Mouse (Mus musculus) hindbrain, embryonic 16.5 days (tissue): ENCODE results near the gene Yy1. TPM values are rescaled to one million over a fixed set of nuclear protein-coding genes. Genes with fewer than 3 reads are reported as not detected.

Experiments
- ATAC-seq: fragments of 200-750 bp; cut with Nextera tagmentation; 2 replicates; pipeline ENCODE4 v1.8.0; 2017; ENCODE audit warnings: moderate TSS enrichment, moderate library complexity
- H3K27ac ChIP-seq: fragments of 300-500 bp; sonication (generic); 2 replicates; pipeline ENCODE4 v1.5.1; 2014; ENCODE audit warnings: low read depth, mild to moderate bottlenecking, control low read depth, low read length, moderate library complexity
- H3K27me3 ChIP-seq: fragments of 300-500 bp; sonication (generic); replicated peaks from 2 replicates; pipeline ENCODE4 v1.6.1; 2014; ENCODE audit warnings: low read length; ENCODE audit not compliant: control insufficient read depth, insufficient read depth
- H3K36me3 ChIP-seq: fragments of 300-500 bp; sonication (generic); 2 replicates; pipeline ENCODE4 v1.6.1; 2014; ENCODE audit warnings: mild to moderate bottlenecking, low read length, moderate library complexity, mixed read lengths; ENCODE audit not compliant: control insufficient read depth, insufficient read depth
- H3K4me1 ChIP-seq: fragments of 300-500 bp; sonication (generic); 2 replicates; pipeline ENCODE4 v1.6.1; 2014; ENCODE audit warnings: low read depth, low read length; ENCODE audit not compliant: control insufficient read depth, insufficient read depth
- H3K4me2 ChIP-seq: fragments of 300-500 bp; sonication (generic); 2 replicates; pipeline ENCODE4 v1.6.1; 2014; ENCODE audit warnings: mild to moderate bottlenecking, low read length, control low read depth, moderate library complexity
- H3K4me3 ChIP-seq: fragments of 300-500 bp; sonication (generic); 2 replicates; pipeline ENCODE4 v1.5.1; 2014; ENCODE audit warnings: mild to moderate bottlenecking, low read length, control low read depth, moderate library complexity
- H3K9ac ChIP-seq: fragments of 300-500 bp; sonication (generic); 2 replicates; pipeline ENCODE4 v1.6.1; 2014; ENCODE audit warnings: low read depth, mild to moderate bottlenecking, control low read depth, low read length, moderate library complexity
- H3K9me3 ChIP-seq: fragments of 300-500 bp; sonication (generic); 2 replicates; pipeline ENCODE4 v1.6.1; 2014; ENCODE audit warnings: mild to moderate bottlenecking, low read length, moderate library complexity; ENCODE audit not compliant: control insufficient read depth
- WGBS: fragments of 180-500 bp; shearing (Covaris S2); extraction: QIAGEN DNeasy Blood & Tissue Kit; methylation state at CpG from one replicate; pipeline ENCODE4 v1.1.7; 2014; 5-methylcytosine and 5-hydroxymethylcytosine counted together
- polyA plus RNA-seq: library from polyadenylated mRNA; unstranded; fragments of >200 nt; fragmentation: Nextera tagmentation; extraction: Ambion mirVana; gene quantifications from 2 replicates; pipeline ENCODE4 v1.2.1, GENCODE M21; 2015

The Yy1 gene
- polyA plus RNA-seq, 1 experiment from 2014 or later: 9.7 TPM

GRCm38 (mm10) chr12:108765751-108766221 is 27.0 kb upstream of the Yy1 start:
- no peaks in the 10 kb centered on the region for H3K9me3 ChIP-seq
- 38% methylated on average over 14 of the region's 14 CpGs for WGBS

GRCm38 (mm10) chr12:108766316-108766715 is 26.5 kb upstream of the Yy1 start:
- no peaks in the 10 kb centered on the region for H3K9me3 ChIP-seq
- no peaks in the 10 kb centered on the region for H3K36me3 ChIP-seq
- whole genome bisulfite sequencing: 63% methylated on average over 10 of the region's 10 CpGs
- no peak overlapping the region; the same call in 1 of the 2 replicates for H3K4me3 ChIP-seq
- H3K4me2 ChIP-seq: peak overlapping the region; percentile 42
- H3K27me3 ChIP-seq: no peaks in the 10 kb centered on the region
- peak overlapping the region; percentile 57 for H3K9ac ChIP-seq
- H3K27ac ChIP-seq: peak overlapping the region; percentile 68
- H3K4me1 ChIP-seq: peaks cover 13% of the 10 kb centered on the region
- ATAC-seq: peak; percentile 18; the same call in 1 of the 2 replicates

More at GRCm38 (mm10) chr12:108765751-108766221, 27.0 kb upstream of the Yy1 start:
- Histone ChIP-seq H3K9ac (peak overlapping the region; percentile 57), H3K27me3 (no peaks in the 10 kb centered on the region), H3K4me1 (peaks cover 13% of the 10 kb centered on the region), H3K36me3 (no peaks in the 10 kb centered on the region), H3K27ac (peak overlapping the region; percentile 68), H3K4me2 (peak overlapping the region; percentile 42), H3K4me3 (peak overlapping the region; percentile 17)
- peak; percentile 67 for ATAC-seq

- ATAC-seq: 0 out of 2 replicates have a peak, but pooled peaks have one; percentile 31
- no peaks in the 10 kb centered on the region for H3K27me3 ChIP-seq
- H3K4me3 ChIP-seq: no peak overlapping the region
- peaks cover 13% of the 10 kb centered on the region for H3K4me1 ChIP-seq
- H3K9ac ChIP-seq: no peak overlapping the region
- WGBS: 58% methylated on average over 7 of the region's 7 CpGs
- no peaks in the 10 kb centered on the region for H3K36me3 ChIP-seq
- H3K4me2 ChIP-seq: peak overlapping the region; percentile 35
- H3K27ac ChIP-seq: peak overlapping the region; percentile 34; the same call in 1 of the 2 replicates
- H3K9me3 ChIP-seq: no peaks in the 10 kb centered on the region
These were observed 25.9 kb upstream of the Yy1 start for GRCm38 (mm10) chr12:108766866-108767265.

- H3K36me3 ChIP-seq: no peaks in the 10 kb centered on the region
- ATAC-seq: no peak
- no peak overlapping the region for H3K9ac ChIP-seq
- 87% methylated on average over 11 of the region's 11 CpGs for WGBS
- no peaks in the 10 kb centered on the region for H3K9me3 ChIP-seq
- no peak overlapping the region for H3K27ac ChIP-seq
- no peaks in the 10 kb centered on the region for H3K27me3 ChIP-seq
- no peak overlapping the region for H3K4me2 ChIP-seq
- H3K4me3 ChIP-seq: no peak overlapping the region
- H3K4me1 ChIP-seq: peaks cover 13% of the 10 kb centered on the region
These were observed 24.4 kb upstream of the Yy1 start for GRCm38 (mm10) chr12:108768196-108768854.

GRCm38 (mm10) chr12:108780108-108780877 is 12.5 kb upstream of the Yy1 start:
- Histone ChIP-seq H3K27ac (no peak overlapping the region), H3K27me3 (no peaks in the 10 kb centered on the region), H3K4me1 (no peaks in the 10 kb centered on the region), H3K36me3 (peaks cover 14% of the 10 kb centered on the region), H3K4me3 (no peak overlapping the region), H3K9me3 (peaks cover 7% of the 10 kb centered on the region), H3K9ac (no peak overlapping the region), H3K4me2 (no peak overlapping the region)
- 96% methylated on average over 7 of the region's 7 CpGs for whole genome bisulfite sequencing
- no peak for ATAC-seq

GRCm38 (mm10) chr12:108785161-108785560 is 7.6 kb upstream of the Yy1 start:
- Histone ChIP-seq H3K4me2 (no peak overlapping the region), H3K27me3 (no peaks in the 10 kb centered on the region), H3K9me3 (no peaks in the 10 kb centered on the region; the same call in 1 of the 2 replicates), H3K4me3 (no peak overlapping the region), H3K36me3 (0 out of 2 replicates have a peak, but pooled peaks cover 2% of the 10 kb centered on the region), H3K4me1 (no peaks in the 10 kb centered on the region), H3K27ac (no peak overlapping the region), H3K9ac (no peak overlapping the region)
- no peak for ATAC-seq
- WGBS: 95% methylated on average over 4 of the region's 4 CpGs

- no peak overlapping the region for H3K9ac ChIP-seq
- ATAC-seq: no peak
- H3K9me3 ChIP-seq: no peaks in the 10 kb centered on the region; the same call in 1 of the 2 replicates
- peaks cover 10% of the 10 kb centered on the region for H3K4me1 ChIP-seq
- no peak overlapping the region for H3K27ac ChIP-seq
- no peak overlapping the region for H3K4me3 ChIP-seq
- H3K36me3 ChIP-seq: no peaks in the 10 kb centered on the region
- H3K27me3 ChIP-seq: no peaks in the 10 kb centered on the region
- no peak overlapping the region for H3K4me2 ChIP-seq
- WGBS: 91% methylated on average over 2 of the region's 2 CpGs
These were observed 5.4 kb upstream of the Yy1 start for GRCm38 (mm10) chr12:108787329-108787728.

- no peaks in the 10 kb centered on the region for H3K27me3 ChIP-seq
These were observed 624 bp upstream of the Yy1 start for GRCm38 (mm10) chr12:108792152-108792545.

GRCm38 (mm10) chr12:108793453-108793941 is 724 bp downstream of the Yy1 start:
- Histone ChIP-seq H3K4me1 (peaks cover 32% of the 10 kb centered on the region), H3K9ac (peak overlapping the region; percentile 98), H3K9me3 (no peaks in the 10 kb centered on the region), H3K4me3 (peak overlapping the region; percentile 62), H3K27ac (peak overlapping the region; percentile 99), H3K4me2 (peak overlapping the region; percentile 41), H3K36me3 (no peaks in the 10 kb centered on the region), H3K27me3 (no peaks in the 10 kb centered on the region)
- under 1% methylated on average over 40 of the region's 71 CpGs for WGBS
- peak; percentile 1; the same call in 1 of the 2 replicates for ATAC-seq

More at GRCm38 (mm10) chr12:108792152-108792545, 624 bp upstream of the Yy1 start:
- peak overlapping the region; percentile 60 for H3K4me2 ChIP-seq
- H3K9ac ChIP-seq: peak overlapping the region; percentile 86
- H3K36me3 ChIP-seq: no peaks in the 10 kb centered on the region
- H3K27ac ChIP-seq: peak overlapping the region; percentile 99
- no peaks in the 10 kb centered on the region for H3K9me3 ChIP-seq
- H3K4me1 ChIP-seq: peaks cover 29% of the 10 kb centered on the region
- H3K4me3 ChIP-seq: peak overlapping the region; percentile 62
- peak; percentile 43 for ATAC-seq
- under 1% methylated on average over 52 of the region's 52 CpGs for WGBS
